Comparison of ENCODE assay signal across 21 mouse cellular contexts in the genomic region with DNA sequence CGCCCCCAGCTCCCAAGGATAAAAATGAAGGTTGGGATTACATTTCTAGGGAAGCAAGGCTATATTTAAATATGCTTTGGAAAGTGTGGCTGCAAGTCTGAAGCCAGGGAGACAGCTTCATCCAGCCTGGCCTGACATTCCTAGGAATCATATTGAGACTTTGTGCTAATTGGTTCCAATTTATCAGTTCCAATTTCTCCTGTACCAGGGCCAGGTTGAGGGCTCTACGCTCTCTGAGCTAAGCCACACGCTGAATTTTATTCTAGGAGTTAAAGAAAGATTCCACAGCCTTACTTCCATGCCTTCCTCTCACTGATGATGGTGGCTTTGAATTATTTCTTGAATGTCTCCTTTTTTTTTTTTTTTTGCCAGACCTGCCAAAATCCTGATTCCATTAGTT. TPM values are rescaled to one million over a fixed set of nuclear protein-coding genes. Genes with fewer than 3 reads are reported as not detected.
"Had no signal": no experiment of that assay in that cellular context is flagged by ENCODE, and none has a peak within 500 bp of the region (broad histone marks: within the 10 kb centered on the region; RNA-seq: fewer than 3 reads in every experiment).

No protein-coding gene starts in this region.

- H3K4me2 ChIP-seq: limb, embryonic 13.5 days; liver, embryonic 12.5 days; liver, embryonic 15.5 days; lung, embryonic 15.5 days; midbrain, embryonic 11.5 days; stomach, embryonic 15.5 days had no signal

- H3K27ac ChIP-seq: kidney, postnatal 0 days; layer of hippocampus, adult 2 months; limb, embryonic 13.5 days; liver, embryonic 12.5 days; liver, embryonic 15.5 days; neural tube, embryonic 12.5 days; neural tube, embryonic 15.5 days; stomach, embryonic 15.5 days had no signal

- DNase-seq: kidney, postnatal 25 days; layer of hippocampus, adult 9-11 months; liver; lung, adult 18-20 months; lung, postnatal 36 days; retina, postnatal 1 day; right cerebral cortex, postnatal 25 days; spleen, adult 18-20 months; thymus, postnatal 25 days had no signal

- H3K9ac ChIP-seq: limb, embryonic 13.5 days; liver, embryonic 12.5 days; liver, embryonic 15.5 days; lung, embryonic 15.5 days; neural tube, embryonic 12.5 days; neural tube, embryonic 15.5 days; stomach, embryonic 15.5 days had no signal

- H3K4me3 ChIP-seq: layer of hippocampus, adult 2 months; limb, embryonic 13.5 days; liver, embryonic 12.5 days; liver, embryonic 15.5 days; lung, embryonic 15.5 days; megakaryocyte, embryonic 14.5 days; neural tube, embryonic 12.5 days; neural tube, embryonic 15.5 days; stomach, embryonic 15.5 days had no signal

- H3K36me3 ChIP-seq: limb, embryonic 10.5 days; limb, embryonic 13.5 days; liver, embryonic 12.5 days; liver, embryonic 15.5 days; lung, embryonic 15.5 days; neural tube, embryonic 12.5 days; neural tube, embryonic 15.5 days; stomach, embryonic 15.5 days had no signal

- ATAC-seq: liver, embryonic 12.5 days had no signal

- H3K9me3 ChIP-seq: limb, embryonic 10.5 days; limb, embryonic 13.5 days; liver, embryonic 12.5 days; liver, embryonic 15.5 days; lung, embryonic 15.5 days; megakaryocyte, embryonic 14.5 days; neural tube, embryonic 12.5 days; neural tube, embryonic 15.5 days; stomach, embryonic 15.5 days had no signal

- H3K4me1 ChIP-seq: liver, embryonic 15.5 days; megakaryocyte, embryonic 14.5 days had no signal

- H3K27me3 ChIP-seq: lung, embryonic 15.5 days; neural tube, embryonic 12.5 days; stomach, embryonic 15.5 days had no signal

RNA-seq across cellular contexts. Expression of gene Nog, which starts 15.6 kb away (rescaled TPM):
- polyA plus RNA-seq: liver, embryonic 15.5 days had no signal
